Mouse (Mus musculus) heart, embryonic 14.5 days (tissue): ENCODE results near the gene Katna1. TPM values are rescaled to one million over a fixed set of nuclear protein-coding genes. Genes with fewer than 3 reads are reported as not detected.
"Not testable (repeated sequence)": the region's sequence is repeated elsewhere in the genome, so short reads cannot be mapped to it uniquely, and the experiment has no call there.

Source experiments
- ATAC-seq: fragments of 200-750 bp; cut with Nextera tagmentation; 2 replicates; pipeline ENCODE4 v1.8.0; 2017; ENCODE audit warnings: low read depth, moderate TSS enrichment; ENCODE audit not compliant: insufficient number of reproducible peaks, insufficient read depth, low FRiP score
- H3K27ac ChIP-seq, 2 experiments: fragments of 200-500 bp in 1 of 2; fragments of 300-500 bp in 1 of 2; sonication (generic) in 1 of 2; replicated peaks in 1 of 2; 2 replicates each; pipeline ENCODE4 v1.5.1; 2012 to 2014; ENCODE audit warnings: low read depth in 2 of 2, low read length in 2 of 2, control low read depth in 1 of 2, mild to moderate bottlenecking in 1 of 2, mixed read lengths in 1 of 2; ENCODE audit not compliant: control insufficient read depth in 1 of 2, insufficient read depth in 1 of 2
- H3K27me3 ChIP-seq: fragments of 300-500 bp; sonication (generic); 2 replicates; pipeline ENCODE4 v1.6.1; 2014; ENCODE audit warnings: mild to moderate bottlenecking, low read length, control low read depth; ENCODE audit not compliant: control insufficient read depth, insufficient read depth
- H3K36me3 ChIP-seq: fragments of 300-500 bp; sonication (generic); 2 replicates; pipeline ENCODE4 v1.6.1; 2014; ENCODE audit warnings: mild to moderate bottlenecking, control low read depth, low read length, mixed read lengths; ENCODE audit not compliant: control insufficient read depth, insufficient read depth
- H3K4me1 ChIP-seq, 2 experiments: fragments of 200-500 bp in 1 of 2; fragments of 300-500 bp in 1 of 2; sonication (generic) in 1 of 2; 2 replicates each; pipeline ENCODE4 v1.6.1; 2012 to 2014; ENCODE audit warnings: low read length in 2 of 2, control low read depth in 1 of 2, mixed read lengths in 1 of 2; ENCODE audit not compliant: control insufficient read depth in 2 of 2, insufficient read depth in 2 of 2
- H3K4me2 ChIP-seq: fragments of 300-500 bp; sonication (generic); 2 replicates; pipeline ENCODE4 v1.6.1; 2014; ENCODE audit warnings: mild to moderate bottlenecking, low read length
- H3K4me3 ChIP-seq, 2 experiments: fragments of 200-500 bp in 1 of 2; fragments of 300-500 bp in 1 of 2; sonication (generic) in 1 of 2; 2 replicates each; pipeline ENCODE4 v1.5.1; 2012 to 2014; ENCODE audit warnings: low read length in 2 of 2, mild to moderate bottlenecking in 2 of 2, control low read depth in 1 of 2, low read depth in 1 of 2, moderate library complexity in 1 of 2; ENCODE audit not compliant: control insufficient read depth in 1 of 2, insufficient read depth in 1 of 2
- H3K9ac ChIP-seq: fragments of 300-500 bp; sonication (generic); 2 replicates; pipeline ENCODE4 v1.6.1; 2014; ENCODE audit warnings: mild to moderate bottlenecking, low read length
- H3K9me3 ChIP-seq: fragments of 300-500 bp; sonication (generic); 2 replicates; pipeline ENCODE4 v1.6.1; 2016; ENCODE audit warnings: low read length, control low read depth; ENCODE audit not compliant: control insufficient read depth
- WGBS: fragments of 180-500 bp; shearing (Covaris S2); extraction: QIAGEN DNeasy Blood & Tissue Kit; methylation state at CpG from one replicate; pipeline ENCODE4 v1.1.7; 2014; 5-methylcytosine and 5-hydroxymethylcytosine counted together
- polyA plus RNA-seq: library from polyadenylated mRNA; unstranded; fragments of >200 nt; fragmentation: Nextera tagmentation; extraction: Ambion mirVana; gene quantifications from 2 replicates; pipeline ENCODE4 v1.2.1, GENCODE M21; 2014

The Katna1 gene
- polyA plus RNA-seq, 1 experiment from 2014 or later = 33.5 TPM

GRCm38 (mm10) chr10:7737914-7738313 is 12.1 kb downstream of the Katna1 start:
- Histone ChIP-seq H3K27ac (no peak overlapping the region), H3K9me3 (no peaks in the 10 kb centered on the region), H3K4me2 (no peak overlapping the region), H3K4me3 (no peak overlapping the region), H3K9ac (no peak overlapping the region), H3K36me3 (peaks cover 20% of the 10 kb centered on the region), H3K4me1 (0 out of 4 replicates have a peak, but pooled peaks cover 0 to 10% of the 10 kb centered on the region in 2 experiments), H3K27me3 (no peaks in the 10 kb centered on the region)
- 77% methylated on average over 3 of the region's 3 CpGs for WGBS
- ATAC-seq = no peak

DNA sequence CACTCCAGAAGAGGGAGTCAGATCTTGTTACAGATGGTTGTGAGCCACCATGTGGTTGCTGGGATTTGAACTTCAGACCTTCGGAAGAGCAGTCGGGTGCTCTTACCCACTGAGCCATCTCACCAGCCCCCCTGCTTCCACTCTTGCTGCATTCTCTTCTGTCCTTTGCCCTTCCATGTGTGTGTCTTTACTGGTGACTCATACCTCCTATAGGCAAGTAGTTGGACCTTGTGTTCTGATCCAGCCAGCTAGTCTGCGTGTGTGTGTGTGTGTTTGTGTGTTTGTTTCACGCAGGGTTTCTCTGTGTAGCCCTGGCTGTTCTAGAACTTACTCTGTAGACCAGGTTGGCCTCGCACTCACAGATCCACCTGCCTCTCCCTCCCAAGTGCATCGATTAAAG is 19.7 kb downstream of the Katna1 start:
- not testable (repeated sequence) for H3K4me2 ChIP-seq, H3K4me3 ChIP-seq, H3K9ac ChIP-seq, H3K27me3 ChIP-seq, H3K4me1 ChIP-seq, H3K9me3 ChIP-seq, H3K27ac ChIP-seq, ATAC-seq
- 98% methylated on average over 6 of the region's 6 CpGs for WGBS
- peaks cover 66% of the 10 kb centered on the region for H3K36me3 ChIP-seq

GRCm38 (mm10) chr10:7748752-7749151 is 23.0 kb downstream of the Katna1 start:
- H3K27ac ChIP-seq = no peak overlapping the region

DNA sequence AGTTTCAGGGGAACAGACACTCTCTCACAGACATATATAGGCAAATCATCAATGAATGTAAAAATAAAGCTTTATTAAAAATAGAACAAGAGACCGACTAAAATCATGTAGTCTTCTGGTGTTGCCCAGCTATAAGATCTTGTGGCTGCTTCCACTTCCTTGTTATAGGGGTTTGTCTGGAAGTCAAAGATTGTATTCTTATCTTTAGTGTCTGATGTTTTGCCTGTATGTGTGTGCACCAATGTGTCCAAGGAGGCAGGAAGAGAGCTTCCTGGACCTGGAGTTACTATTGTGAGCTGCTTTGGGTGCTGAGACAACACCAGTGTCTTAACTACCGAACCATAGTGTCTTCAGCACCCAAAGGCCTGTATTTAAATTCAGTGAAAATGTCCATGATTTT is 31.7 kb downstream of the Katna1 start:
- Histone ChIP-seq H3K4me3 (no peak overlapping the region), H3K27ac (no peak overlapping the region), H3K9ac (no peak overlapping the region), H3K4me2 (no peak overlapping the region), H3K4me1 (no peaks in the 10 kb centered on the region), H3K9me3 (no peaks in the 10 kb centered on the region), H3K27me3 (no peaks in the 10 kb centered on the region), H3K36me3 (peaks cover 88% of the 10 kb centered on the region)
- ATAC-seq = no peak
- WGBS = 77% methylated on average over 2 of the region's 2 CpGs

More at GRCm38 (mm10) chr10:7748752-7749151, 23.0 kb downstream of the Katna1 start:
- Histone ChIP-seq H3K4me3 (no peak overlapping the region), H3K36me3 (peaks cover 65% of the 10 kb centered on the region), H3K9ac (no peak overlapping the region), H3K9me3 (no peaks in the 10 kb centered on the region), H3K4me2 (no peak overlapping the region), H3K27me3 (no peaks in the 10 kb centered on the region), H3K4me1 (no peaks in the 10 kb centered on the region)
- no peak for ATAC-seq
- WGBS = 79% methylated on average over 6 of the region's 6 CpGs

DNA sequence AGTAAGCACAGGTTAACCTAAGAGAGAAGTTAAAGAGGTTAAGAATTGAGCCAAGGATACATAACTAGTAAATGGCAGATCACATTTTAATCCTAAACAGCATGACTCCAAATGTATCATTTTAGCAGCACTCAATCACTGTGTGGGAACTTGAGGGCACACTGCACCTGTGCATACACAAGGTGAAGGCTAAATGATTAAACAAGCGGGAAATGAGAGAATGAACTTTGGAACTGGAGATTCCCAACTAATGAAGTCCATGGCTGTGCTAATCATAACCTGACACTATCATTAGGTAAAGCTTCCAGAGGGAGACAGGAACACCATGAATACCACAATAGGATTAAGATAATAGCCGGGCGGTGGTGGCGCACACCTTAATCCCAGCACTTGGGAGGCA is 46.5 kb downstream of the Katna1 start:
- H3K4me3 ChIP-seq = no peak overlapping the region
- H3K27me3 ChIP-seq = no peaks in the 10 kb centered on the region
- 88% methylated on average over 4 of the region's 4 CpGs for WGBS
- H3K4me1 ChIP-seq = no peaks in the 10 kb centered on the region
- H3K9ac ChIP-seq = no peak overlapping the region
- H3K27ac ChIP-seq = no peak overlapping the region
- no peak for ATAC-seq
- peaks cover 94% of the 10 kb centered on the region for H3K36me3 ChIP-seq
- H3K9me3 ChIP-seq = no peaks in the 10 kb centered on the region
- no peak overlapping the region for H3K4me2 ChIP-seq

DNA sequence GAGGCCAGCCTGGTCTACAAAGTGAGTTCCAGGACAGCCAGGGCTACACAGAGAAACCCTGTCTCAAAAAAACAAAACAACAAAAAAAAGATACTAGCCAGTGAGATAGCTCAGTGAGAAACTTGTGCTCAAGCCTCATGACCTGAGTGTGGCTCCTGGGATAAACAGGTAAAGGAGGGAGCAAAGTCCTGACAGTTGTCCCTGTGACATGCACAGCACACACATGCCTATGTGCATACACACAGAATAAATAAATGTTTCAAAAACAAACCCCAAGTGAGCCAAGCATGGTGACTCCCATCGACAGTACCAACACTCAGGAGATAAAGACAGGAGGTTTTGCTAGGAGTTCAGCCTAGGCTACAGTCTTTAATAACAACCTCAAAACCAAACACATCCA is 47.0 kb downstream of the Katna1 start:
- Histone ChIP-seq H3K4me1 (no peaks in the 10 kb centered on the region), H3K4me2 (no peak overlapping the region), H3K36me3 (peaks cover 93% of the 10 kb centered on the region), H3K4me3 (no peak overlapping the region), H3K9ac (no peak overlapping the region), H3K9me3 (no peaks in the 10 kb centered on the region), H3K27ac (no peak overlapping the region), H3K27me3 (no peaks in the 10 kb centered on the region)
- ATAC-seq = no peak
- 94% methylated on average over 1 of the region's 1 CpGs for WGBS

DNA sequence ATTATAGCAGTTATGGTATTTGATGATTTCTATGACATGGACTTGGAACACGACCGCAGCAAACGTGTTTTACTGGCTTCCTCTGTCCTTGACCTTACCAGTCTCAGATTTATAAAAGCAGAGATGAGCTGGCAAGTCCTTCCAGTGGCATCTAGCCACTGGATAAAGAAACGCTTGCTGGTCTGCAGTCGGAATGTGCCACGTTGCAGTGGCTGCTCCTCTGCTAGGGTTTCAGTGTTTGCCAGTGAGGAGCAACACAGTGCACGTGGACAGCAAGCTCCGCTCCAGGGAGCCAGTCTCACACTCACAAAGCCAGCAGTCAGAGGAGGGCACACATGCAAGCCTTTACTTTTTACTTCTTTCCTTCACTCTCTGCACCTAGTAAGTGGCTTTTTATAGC is 49.6 kb downstream of the Katna1 start:
- 89% methylated on average over 8 of the region's 8 CpGs for WGBS
- Histone ChIP-seq H3K4me2 (no peak overlapping the region), H3K36me3 (peaks cover 67% of the 10 kb centered on the region), H3K9me3 (no peaks in the 10 kb centered on the region), H3K4me1 (no peaks in the 10 kb centered on the region), H3K27ac (no peak overlapping the region), H3K27me3 (no peaks in the 10 kb centered on the region), H3K9ac (no peak overlapping the region), H3K4me3 (no peak overlapping the region)
- no peak for ATAC-seq

- H3K4me3 ChIP-seq = no peak overlapping the region
- no peak for ATAC-seq
- H3K9ac ChIP-seq = no peak overlapping the region
- peaks cover 39% of the 10 kb centered on the region for H3K36me3 ChIP-seq
- WGBS = 85% methylated on average over 3 of the region's 3 CpGs
- no peaks in the 10 kb centered on the region for H3K9me3 ChIP-seq
- H3K4me2 ChIP-seq = no peak overlapping the region
- H3K27me3 ChIP-seq = no peaks in the 10 kb centered on the region
- H3K27ac ChIP-seq = no peak overlapping the region
- no peaks in the 10 kb centered on the region for H3K4me1 ChIP-seq
These were observed 52.6 kb downstream of the Katna1 start for GRCm38 (mm10) chr10:7778361-7778760.
